Mouse (Mus musculus) megakaryocyte, adult 5-6 weeks (primary cell): Measurements from ENCODE around the gene Zbtb21. TPM values are rescaled to one million over a fixed set of nuclear protein-coding genes. Genes with fewer than 3 reads are reported as not detected.
A peak's percentile ranks its signal among the peaks of the same experiment; 100 is the strongest.
"Not testable (repeated sequence)": the region's sequence is repeated elsewhere in the genome, so short reads cannot be mapped to it uniquely, and the experiment has no call there.

Experiments
- ATAC-seq: 2 replicates; pipeline ENCODE4 v1.8.0; 2016; ENCODE audit warnings: mild to moderate bottlenecking, inconsistent platforms; ENCODE audit not compliant: poor library complexity, severe bottlenecking
- total RNA-seq, 2 experiments: library from RNA; stranded (forward) in 1 of 2; stranded (reverse) in 1 of 2; fragments of 153-499, 151-499 nt in 1 of 2; fragments of 221-1000, 200-1000 nt in 1 of 2; gene quantifications; 2 replicates each; pipeline versions ENCODE4 v1.2.3 to v1.2.4; 2015 to 2017

Zbtb21 gene
- total RNA-seq (2015) (5.3 and 12.1 TPM in 2 replicates), total RNA-seq (2017) (10.6 TPM in 2 replicates)

DNA sequence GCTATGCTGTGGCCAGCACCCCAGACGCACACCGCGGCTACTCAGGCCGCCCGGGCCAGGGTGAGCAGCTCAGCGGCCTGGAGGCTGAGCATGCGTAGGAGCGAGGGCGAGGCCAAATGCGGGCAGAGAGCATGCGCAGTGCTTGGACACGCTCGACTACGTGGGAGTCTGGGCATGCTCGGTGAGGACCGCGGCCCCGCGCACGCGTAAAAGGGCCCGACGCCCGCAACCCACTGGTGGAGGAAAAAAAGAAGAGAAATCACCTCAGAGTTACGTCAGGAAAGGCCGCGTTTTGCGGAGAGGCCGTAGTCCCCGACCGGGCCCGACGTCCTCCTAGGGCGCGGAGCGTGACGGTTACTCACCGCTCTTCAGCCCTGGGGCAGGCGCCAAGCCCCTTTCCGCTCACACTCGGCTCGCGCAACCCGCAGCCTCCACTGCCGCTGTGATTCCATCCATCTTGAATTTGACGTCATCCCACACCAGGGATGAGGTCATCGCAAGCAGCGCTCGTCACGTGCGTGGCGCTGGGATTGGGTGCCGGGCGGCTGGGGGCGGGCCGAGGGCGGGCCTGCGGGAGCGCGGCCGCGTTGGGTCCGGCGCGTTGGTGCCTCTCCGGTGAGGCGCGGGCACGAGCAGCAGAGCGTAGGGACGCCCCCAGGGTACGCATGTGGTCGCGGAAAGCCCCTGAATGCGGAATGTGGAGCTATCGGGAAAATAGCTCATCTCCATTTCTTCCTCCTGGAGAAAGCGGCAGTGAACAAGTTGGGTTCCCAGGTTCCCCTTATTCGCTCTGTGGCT lies at the start of gene Zbtb21, which contains the start of gene C2cd2:
Gene Zbtb21 (minus strand): TSS at position 472 of the 798 bp plus-strand sequence.
Gene C2cd2 (minus strand): TSS at position 448 of the 798 bp plus-strand sequence.
- peak; percentile 81 for ATAC-seq

DNA sequence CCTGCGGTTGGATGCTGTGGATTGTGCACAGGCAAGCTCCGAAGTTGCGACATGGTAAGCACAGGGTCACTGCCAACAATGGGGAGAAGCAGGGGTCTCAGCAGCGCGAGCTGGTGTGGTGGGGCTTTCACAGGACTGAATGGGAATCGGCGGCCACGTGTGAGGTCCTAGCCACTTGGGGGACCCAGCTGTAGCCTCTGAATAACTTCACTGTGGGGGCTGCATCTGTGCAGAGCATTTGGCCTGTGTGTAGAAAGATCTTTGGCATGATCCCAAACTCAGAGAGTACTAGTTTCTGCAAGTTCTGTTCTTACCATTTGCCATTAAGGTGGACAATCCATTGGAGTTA lies 34.9 kb upstream of the Zbtb21 start:
- ATAC-seq = not testable (repeated sequence)

DNA sequence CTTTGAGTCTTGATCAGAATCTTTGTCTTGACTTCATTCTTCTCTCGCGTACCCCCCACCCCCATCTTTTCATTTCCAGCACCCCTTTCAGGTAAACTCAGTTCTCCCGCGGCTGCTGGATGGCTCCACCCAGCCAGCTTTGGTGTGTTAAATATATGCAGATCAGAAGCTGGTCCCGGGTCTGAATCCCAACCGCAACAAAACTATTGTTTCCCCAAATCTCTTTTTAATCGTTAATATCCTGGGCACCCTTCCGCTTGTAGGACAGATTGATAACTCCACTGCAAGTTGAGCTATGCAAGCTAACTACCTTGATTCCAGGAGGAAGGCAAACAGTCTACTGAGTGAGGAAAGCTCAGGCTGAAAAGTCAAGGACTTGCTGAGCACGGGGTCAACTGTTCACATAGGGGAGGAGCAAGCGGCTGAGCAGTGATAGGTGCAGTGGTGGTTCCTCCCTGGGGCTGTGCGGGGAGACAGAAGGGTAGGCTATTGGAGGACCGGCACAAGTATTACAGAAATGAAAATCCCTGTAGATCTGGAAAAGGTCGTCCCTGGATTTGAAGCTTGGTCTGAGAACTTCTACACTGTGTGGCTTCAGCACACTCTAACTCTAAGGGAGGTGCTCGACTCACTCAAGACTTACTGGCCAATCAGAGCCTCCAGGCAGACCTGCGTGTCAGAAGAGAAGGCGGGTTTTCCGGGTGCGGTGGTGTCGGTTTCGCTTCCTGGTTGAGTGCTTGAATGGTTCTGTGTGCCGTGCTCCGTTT lies 34.4 kb upstream of the Zbtb21 start, which contains the start of gene B230307C23Rik:
Gene B230307C23Rik (plus strand): TSS at position 700 of the 767 bp plus-strand sequence.
- ATAC-seq = peak; percentile 91

DNA sequence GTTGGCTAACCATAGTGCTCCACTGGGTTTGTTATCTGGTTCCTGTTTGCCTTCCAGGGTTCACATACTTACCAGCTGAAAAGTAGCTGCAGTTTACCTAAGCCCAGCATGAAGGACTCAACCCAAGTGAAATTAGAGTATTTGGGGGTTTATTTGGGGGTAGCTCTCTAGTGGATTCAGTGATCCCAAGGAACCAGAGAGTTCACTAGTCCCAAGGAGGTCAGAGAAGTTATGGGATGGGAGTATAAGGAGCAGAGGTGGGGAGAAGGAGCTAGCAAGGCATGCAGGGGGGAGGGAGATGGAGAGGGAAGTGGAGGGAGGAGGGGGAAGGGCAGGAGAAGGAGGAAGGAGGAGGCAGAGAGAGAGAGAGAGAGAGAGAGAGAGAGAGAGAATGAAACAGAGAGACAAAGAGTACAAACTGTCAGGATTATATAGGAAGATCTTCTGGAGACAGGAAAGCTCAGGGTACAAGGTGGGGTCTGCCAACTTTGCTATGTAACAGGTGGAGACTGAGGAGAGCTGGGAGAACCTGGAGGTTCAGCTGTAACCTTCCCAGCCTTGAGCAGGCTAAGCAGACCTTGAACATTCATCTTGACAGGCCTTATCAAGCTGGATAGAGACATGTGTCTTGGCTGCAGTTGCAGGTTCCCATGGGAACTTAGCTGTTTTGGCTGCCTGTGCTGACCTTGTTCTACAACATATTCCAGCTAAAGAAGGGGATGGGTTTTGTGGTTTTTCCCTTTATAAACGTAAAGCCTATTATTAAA lies 33.6 kb upstream of the Zbtb21 start:
- no peak for ATAC-seq

DNA sequence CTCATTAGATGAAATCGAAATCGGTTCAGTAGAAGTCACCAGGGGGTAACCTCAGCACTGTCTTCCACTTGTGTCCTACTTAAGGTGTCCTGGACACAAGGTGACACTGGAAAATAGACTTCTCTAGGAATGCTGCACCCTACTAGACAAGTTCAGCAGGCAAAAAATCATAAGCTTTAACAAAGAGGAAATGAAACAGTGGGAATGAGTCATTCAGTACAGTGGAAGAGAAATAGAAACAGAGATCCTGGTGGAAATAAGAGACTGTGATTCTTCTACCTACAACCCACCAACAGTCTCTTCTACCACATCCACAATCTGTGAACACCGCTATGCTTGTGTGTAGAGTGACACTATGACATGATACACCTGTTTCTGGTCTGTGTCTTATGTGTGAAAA lies 30.1 kb upstream of the Zbtb21 start:
- ATAC-seq = not testable (repeated sequence)

DNA sequence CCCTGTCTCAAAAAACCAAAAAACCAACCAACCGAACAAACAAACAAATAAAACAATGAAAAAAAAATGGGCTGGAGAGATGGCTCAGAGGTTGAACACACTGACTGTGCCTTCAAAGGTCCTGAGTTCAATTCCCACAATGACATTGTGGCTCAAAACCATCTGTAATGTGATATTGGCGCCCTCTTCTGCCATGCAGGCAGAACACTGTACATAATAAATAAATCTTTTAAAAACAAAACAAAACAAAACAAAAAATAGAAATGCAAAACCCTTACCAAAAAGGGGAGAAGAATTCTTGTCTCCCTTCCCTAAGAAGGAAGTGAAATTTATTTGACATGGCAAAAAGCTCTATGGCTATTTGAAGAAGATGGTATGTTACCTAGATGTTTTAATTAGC lies 29.1 kb upstream of the Zbtb21 start:
- no peak for ATAC-seq

DNA sequence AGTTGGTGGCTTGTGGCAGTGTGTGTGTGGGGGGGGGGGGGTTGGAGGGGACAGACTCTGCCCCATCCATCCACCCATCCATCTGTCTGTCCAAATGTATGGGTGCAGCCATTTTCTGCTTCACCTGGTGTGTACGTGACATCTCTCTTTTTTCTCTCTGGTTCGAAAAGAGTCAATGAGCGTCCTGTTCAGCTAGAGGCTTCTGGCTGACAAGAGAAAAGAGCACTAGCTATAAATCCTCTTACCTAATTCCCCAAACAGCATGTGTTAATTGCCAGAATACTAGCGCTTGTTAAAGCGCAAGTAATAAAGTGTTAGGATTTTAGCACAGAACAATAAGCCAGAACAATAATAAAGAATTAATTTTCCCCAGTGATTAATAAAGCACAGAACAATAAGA lies 22.2 kb upstream of the Zbtb21 start:
- ATAC-seq = no peak

DNA sequence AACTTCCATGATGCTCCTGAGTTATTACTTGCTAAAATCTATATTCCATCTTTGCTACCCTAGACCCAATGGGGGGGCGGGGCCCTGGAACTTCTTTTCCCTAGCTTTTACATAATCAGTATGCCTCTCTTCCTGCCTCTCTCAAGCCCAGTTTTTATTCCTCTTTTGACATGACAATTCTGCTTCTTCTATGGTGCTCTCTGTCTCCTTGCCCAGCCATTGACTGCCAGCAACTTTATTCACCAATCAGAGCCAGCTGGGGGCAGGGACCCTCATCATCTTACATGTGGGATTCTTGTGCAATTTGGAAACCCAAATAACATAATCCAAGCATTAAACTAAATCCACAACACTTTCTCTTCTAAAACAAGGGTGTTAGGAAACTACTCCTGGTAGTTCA lies 18.9 kb upstream of the Zbtb21 start:
- ATAC-seq = peak; percentile 28; the same call in 1 of the 2 replicates

DNA sequence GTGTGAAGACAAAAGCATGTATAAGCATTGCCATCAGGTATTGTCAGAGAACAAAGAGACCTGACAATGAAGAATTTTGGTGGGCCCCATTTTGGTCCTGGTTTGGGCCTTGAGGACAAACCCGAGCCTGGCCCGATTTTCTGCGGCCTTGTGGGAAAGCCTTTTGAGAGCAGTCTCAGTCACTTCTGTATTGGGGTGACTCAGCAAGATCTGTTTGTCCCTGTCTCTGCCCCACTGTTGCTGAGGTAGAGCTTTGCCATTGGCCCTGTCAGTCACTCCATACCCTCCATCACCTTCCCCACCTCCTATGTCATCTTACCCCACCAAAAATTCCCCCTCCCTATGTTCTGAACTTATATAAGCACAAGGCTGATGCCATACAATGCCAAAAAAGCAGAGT lies 15.3 kb upstream of the Zbtb21 start:
- no peak for ATAC-seq

DNA sequence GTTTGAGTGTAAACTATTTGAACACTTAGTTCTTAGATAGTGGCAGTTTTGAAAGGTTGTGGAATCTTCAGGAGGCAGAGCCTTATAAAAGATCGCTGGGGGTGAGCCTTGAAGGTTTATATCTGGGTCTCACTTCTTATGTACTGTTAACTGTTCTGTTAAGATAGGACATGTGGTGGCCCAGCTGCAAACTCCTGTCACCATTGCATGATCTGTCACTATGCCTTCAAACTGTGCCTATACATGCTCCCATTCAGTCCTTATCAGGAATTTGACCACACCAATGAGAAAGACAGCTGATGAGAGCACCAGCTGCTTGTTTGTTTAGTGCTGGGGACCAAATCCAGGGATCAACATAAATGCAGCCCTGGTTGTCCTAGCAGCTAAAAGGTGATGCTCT lies 14.9 kb upstream of the Zbtb21 start:
- peak; percentile 45; the same call in 1 of the 2 replicates for ATAC-seq

DNA sequence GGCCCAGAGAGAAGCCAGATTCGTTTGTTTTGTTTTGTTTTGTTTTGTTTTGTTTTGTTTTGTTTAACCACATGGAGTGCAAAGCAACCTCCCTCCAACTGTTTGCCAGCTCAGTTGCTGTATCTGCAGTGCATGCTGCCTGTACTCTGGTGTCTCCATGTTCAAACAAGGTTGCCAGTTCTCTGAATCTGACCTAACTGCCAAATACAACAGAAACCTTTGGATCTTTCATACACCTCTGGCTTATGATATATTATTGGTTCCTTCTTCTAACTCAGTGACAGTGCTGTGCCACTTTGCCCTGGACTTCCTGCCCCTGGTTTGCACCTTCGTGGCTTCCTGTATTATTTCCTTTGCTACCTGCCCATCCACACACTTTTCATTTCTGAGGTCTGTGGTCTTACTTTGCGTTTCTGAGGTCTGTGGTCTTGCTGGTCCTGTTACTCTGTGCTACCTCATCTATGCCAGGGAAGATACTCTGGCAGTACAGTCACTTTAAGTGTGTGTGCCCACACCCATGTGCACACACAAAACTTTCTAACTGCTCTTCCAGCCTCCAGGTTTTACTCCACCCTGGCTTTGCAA lies 1.6 kb upstream of the Zbtb21 start:
- ATAC-seq = no peak

DNA sequence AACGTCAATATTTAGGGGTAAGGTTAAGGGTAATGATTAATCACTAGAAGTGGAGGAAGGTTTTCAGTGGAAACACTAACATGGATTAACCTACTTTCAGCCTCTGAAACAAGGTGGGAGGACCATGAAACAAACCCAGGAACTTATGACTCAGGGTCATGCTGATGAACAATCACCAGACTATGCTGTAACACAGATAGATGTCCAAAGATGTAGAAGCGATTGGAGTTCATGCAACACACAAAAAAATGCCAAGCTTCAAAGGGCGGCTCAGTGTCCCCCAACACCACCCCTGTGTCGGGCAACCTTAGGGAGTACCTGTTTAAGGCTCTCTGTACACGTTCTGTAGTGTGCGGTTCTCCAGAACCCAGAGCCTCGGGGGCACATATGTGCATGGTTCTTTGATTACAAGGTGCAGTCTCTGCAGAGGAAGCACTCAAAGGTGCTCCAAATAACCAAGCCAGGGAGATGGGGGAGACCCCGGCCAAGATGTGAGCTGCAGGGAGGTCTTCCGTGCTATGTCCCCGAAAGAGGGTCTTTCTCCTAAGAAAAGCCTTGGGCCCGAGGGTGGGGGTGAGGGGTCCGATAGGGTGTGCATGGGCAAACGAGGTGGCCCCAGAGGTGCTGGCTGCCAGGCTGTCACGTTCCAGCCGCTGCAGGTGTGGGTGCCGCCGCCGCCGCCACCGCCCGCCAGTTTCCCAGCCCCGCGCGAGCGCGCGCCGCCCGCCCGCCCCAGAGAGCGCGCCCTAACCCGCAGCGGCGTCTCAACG lies 856 bp downstream of the Zbtb21 start:
- ATAC-seq = no peak

DNA sequence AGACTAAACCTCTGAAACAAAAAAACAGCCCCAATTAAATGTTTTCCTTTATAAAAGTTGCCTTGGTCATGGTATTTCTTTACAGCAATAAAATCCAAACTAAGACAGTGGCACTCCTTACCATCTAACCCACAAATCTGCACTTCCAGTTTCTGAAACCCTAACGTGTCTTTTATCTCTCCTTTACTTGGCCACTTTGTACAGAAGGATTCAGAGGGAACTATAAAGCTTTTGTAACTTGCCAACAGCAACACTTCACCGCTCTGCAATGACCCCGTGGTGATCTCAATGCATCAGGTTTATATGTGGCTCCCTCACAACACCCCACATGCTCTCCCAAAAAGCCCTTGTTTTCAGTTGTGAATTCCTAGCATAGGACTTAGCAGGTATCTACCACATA lies 2.1 kb downstream of the Zbtb21 start:
- ATAC-seq = no peak

DNA sequence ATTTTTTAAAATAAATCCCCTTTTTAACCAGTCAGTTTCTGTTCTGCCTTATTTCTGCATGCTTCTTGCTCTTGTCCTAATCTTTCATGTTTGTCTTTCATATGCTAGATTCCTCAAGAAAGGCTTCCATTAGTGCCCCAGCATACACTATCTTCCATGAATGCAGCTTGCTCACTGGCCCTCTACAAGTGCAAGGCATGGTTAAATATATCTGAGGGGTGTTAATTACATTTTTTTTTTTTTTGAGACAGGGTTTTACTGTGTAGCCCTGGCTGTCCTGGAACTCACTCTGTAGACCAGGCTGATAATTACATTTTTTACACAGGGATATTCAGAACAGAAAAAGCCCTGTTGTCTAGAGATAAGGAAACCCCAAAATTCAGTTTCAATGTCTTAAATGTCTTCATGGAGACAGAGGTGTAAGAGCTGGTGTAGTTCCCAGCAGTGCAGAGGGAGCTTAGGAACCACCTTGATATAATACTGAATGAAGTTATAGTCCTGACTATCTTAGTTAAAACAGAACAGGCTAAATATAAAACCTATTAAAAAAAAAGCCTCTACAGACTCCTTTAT lies 3.9 kb downstream of the Zbtb21 start:
- ATAC-seq = no peak

DNA sequence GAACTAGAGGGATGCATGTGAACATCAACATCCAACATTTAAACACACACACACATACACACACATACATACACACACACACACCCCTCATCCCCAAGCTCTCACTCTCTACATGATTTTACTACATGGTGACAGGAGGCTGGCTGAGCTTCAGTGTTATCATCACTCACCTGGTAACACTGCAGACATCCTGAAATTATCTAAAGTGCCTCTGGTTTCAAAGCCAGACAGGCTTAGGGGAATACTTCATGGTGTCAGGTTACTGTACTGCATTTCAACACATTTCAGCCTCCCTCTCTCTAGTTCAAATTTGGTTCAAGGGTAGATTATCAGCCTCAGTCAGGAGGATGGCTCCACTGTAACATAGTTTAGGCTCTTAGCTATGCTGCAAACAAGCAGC lies 4.8 kb downstream of the Zbtb21 start:
- no peak for ATAC-seq

DNA sequence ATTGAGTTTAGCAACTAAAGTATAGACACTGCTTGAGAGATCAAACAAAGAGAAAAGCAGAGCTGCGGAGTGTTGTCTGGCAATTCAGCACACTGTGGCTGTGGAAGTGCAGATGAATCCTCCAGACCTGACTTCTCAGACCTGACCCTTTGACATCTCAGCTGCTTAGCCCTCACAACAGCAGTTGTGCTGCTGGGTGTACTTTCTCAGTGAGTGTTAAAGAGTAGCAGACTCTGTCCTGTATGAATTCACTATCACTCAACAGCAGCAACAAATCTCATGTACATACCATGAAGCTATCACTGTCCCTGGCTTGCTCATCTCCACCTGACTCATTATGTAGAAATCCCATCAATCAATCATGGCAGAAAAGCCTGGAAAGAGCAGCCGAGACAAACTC lies 6.4 kb downstream of the Zbtb21 start:
- no peak for ATAC-seq

DNA sequence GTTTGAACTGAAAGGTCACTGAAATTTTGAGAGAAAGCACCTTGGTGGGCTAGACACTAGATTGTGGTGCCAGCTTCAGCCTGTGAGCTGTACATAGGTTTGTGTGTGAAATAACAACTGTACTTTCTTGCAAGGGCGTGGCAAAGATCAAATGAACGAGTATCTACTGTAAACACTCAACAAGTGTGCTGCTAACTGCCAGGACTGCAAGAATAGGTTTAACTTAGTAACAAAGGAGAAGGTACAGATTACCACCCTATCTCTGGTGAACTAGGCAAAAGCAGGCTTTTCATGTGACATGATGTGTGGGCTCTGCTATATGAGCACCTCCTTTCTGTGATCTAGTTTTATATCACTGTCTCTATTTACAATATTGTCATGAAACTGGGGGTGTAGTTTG lies 9.1 kb downstream of the Zbtb21 start:
- no peak for ATAC-seq

DNA sequence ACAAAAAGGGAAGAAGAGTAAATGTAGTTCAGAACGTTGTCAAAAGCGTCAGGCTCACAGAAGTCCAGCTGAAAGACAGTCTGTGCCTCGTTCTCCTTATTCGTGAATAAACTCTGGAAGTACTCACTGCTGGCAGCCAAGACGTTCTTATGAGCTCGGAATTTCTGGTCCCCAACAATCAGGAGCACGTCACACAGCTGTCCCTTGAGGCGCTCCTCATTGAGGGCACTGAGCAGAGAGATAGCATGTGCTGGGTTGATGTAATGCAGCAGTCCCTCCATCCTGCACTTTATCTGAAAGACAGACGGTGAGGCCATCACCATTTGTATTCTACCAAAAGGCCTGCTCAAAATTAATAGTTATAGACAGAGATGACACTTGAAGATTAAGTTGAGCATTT lies 9.6 kb downstream of the Zbtb21 start:
- no peak for ATAC-seq

DNA sequence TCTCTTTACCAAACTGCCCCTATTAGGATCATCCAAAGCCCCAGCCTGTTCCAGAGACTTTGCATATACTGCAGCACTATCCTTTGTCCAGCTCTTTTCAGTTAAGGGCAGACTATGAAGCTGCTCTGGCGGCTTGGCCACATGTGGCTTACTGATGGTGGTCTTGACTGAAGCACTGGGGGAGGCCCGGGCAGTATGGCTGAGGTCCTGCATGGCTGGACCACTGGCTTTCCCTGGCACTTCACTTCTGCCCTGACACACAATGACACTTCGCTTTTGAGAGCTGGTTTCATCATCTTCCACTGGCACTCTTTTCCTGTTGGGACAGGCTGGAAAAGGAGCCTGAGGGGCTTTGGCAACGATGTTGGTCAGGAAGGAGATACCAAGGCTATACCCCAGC lies 10.1 kb downstream of the Zbtb21 start:
- ATAC-seq = no peak

DNA sequence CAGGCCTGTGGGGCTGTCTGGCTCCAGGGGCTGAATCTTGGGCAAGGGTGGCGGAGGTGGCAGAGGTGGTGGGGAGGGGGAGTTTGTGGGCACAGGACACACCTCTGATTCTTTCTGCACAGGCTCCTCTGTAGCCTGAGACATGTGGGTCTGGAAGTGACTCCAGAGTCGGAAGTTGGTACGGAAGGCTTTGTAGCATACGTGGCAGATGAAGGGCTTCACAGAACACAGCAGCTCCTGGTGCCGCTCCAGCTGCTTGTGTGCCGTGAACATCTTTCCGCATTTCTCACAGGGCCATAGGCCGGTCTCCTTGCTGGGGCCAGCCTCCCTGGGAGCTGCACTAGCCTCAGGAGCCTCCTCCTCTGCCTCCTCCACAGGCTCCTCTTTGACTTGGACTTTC lies 12.4 kb downstream of the Zbtb21 start:
- no peak for ATAC-seq
